In the genomic region with DNA sequence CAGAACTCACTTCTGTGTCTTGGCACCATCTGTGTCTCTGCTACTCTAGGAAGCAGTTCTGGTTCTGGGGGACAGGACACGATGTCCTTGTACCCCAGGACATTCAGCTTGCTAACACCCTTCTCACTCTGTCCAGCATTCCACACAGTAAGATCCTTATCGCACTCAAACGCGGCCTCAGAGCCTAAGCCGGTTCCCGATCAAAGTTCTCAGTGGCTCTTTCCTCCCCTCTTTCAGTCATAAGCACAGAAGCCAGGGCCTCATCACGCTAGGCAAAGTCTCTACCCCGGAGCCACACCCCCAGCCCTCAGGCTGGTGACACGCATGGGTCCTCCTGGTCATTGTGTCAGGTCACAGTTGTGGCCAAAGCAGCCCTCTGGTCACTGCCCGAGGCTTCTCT, we compare ENCODE assay signal across 20 mouse cellular contexts.
"Had no signal": no experiment of that assay in that cellular context is flagged by ENCODE, and none has a peak within 500 bp of the region (broad histone marks: within the 10 kb centered on the region; RNA-seq: fewer than 3 reads in every experiment).

No protein-coding gene starts in this region.

- H3K4me3 ChIP-seq: kidney, embryonic 15.5 days; limb, embryonic 12.5 days; limb, embryonic 15.5 days; liver, embryonic 13.5 days; megakaryocyte, embryonic 14.5 days; midbrain, embryonic 10.5 days; midbrain, embryonic 15.5 days had no signal

- H3K4me2 ChIP-seq: kidney, embryonic 15.5 days; limb, embryonic 12.5 days; limb, embryonic 15.5 days; liver, embryonic 13.5 days; midbrain, embryonic 15.5 days had no signal

- H3K9ac ChIP-seq: kidney, embryonic 15.5 days; limb, embryonic 12.5 days; limb, embryonic 15.5 days; liver, embryonic 13.5 days; midbrain, embryonic 15.5 days had no signal

- H3K36me3 ChIP-seq: kidney, embryonic 15.5 days; limb, embryonic 12.5 days; limb, embryonic 15.5 days; midbrain, embryonic 10.5 days; midbrain, embryonic 15.5 days had no signal

- H3K9me3 ChIP-seq: kidney, embryonic 15.5 days; limb, embryonic 12.5 days; limb, embryonic 15.5 days; liver, embryonic 13.5 days; midbrain, embryonic 10.5 days; midbrain, embryonic 15.5 days had no signal

- DNase-seq: kidney, adult 11 months; kidney, postnatal 14 days; kidney, postnatal 4 days; left cerebral cortex, postnatal 4 days; liver, embryonic 13.5 days; lung, adult 2 months; lung, postnatal 36 days; right cerebral cortex, adult 18-20 months; right cerebral cortex, postnatal 14 days; right cerebral cortex, postnatal 4 days; thymus, adult 2 months; thymus, postnatal 14 days; thymus, postnatal 4 days had no signal

- ATAC-seq: midbrain, embryonic 15.5 days had no signal

- H3K27me3 ChIP-seq: kidney, embryonic 15.5 days; limb, embryonic 15.5 days; liver, embryonic 13.5 days; midbrain, embryonic 15.5 days had no signal

- H3K27ac ChIP-seq: kidney, embryonic 15.5 days; limb, embryonic 12.5 days; limb, embryonic 15.5 days; liver, embryonic 13.5 days; midbrain, embryonic 10.5 days; midbrain, embryonic 15.5 days; stomach, postnatal 0 days had no signal
